Mouse (Mus musculus) testis, postnatal 14 days (tissue): Measurements from ENCODE around the gene Zfp462.

Experiments
- DNase-seq: peaks from one replicate; pipeline ENCODE4 v3.0.0; 2021; ENCODE audit warnings: low spot score

Zfp462 gene

DNA sequence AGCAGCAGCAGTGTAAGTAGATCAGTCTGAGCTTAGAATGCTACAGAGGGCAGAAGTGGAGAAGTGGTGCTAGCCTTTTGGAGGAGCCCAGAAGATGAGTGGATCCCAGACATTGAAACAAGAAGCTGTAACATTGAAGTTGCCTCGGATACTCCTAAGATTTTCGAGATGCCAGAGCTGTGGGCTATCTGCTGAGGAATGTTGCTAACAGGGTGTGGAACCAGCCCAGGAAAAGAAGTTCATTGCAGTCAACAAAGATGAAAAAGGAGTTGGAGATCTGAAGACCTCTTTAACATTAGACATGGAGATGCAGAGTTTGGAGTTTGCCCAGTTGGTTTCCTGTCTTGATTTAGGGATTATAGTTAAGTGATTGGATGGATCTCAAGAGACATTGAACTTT, 51.2 kb downstream of the Zfp462 start:
- no peak for DNase-seq

GRCm38 (mm10) chr4:54998146-54998841, 53.4 kb downstream of the Zfp462 start:
- DNase-seq, result no peak

DNA sequence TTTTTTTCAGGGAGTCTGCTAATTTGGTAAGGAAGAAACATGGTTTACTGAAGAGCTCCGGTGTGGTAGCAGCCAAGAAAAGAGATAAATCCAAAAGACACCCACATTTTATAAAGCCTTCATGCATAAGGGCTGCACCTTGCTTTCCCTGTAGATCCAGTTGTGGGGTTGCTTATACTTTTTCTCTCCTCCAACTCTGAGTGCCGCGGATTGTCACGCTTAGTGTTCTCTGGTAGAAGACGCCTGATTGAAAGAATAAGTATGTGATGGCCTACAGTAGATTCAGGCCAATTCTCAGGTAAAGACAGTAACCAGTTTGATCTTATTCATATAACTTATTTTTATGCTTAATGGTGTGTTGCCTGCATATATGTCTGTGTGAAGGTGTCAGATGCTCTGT, 54.7 kb downstream of the Zfp462 start:
- no peak for DNase-seq

GRCm38 (mm10) chr4:55001386-55001785, 56.5 kb downstream of the Zfp462 start:
- peak; percentile 19 for DNase-seq

DNA sequence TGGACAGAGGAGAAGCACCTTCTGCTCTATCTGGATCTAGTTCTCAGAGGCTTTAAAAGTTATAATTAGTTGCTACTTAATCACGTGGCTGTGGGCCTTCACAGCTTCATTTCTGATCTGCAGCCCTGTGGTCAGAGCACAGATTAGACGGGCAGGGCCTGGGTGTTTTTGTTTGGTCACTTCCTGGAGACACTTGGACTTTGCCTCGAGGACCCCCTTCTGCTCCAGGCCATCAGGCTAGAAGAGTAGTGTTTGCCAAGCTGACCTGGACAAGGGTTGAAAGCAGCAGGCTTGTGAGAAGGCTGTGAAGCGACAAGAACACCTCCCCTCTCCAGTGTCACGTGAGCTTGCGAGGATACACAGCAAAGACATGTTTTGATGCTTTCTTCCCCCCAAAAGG, 58.3 kb downstream of the Zfp462 start:
- DNase-seq, result no peak

- DNase-seq, result peak; percentile 35
Measured at GRCm38 (mm10) chr4:55005066-55005465, 60.2 kb downstream of the Zfp462 start.

DNA sequence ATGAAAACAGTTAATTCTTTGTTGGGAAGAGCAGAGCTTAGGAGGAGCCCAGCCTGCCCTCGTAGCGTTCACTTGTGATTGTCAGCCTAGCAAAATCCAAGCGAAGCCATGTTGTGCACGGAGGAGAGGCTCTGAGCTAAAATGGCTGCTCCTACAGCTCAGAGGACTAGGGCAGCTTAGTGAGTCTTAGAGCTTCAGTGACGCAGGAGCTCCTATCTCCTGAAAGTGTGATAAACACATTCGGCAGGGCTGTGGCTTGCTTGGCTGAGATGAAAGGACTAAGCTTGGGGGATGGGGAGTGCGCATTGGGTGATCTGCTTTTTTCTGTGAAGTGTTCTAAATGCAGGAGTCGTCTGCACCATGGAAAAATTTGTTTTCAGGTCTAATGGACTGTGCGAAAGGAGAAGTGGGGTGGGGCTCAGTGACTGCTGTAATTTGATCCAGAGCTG, 60.7 kb downstream of the Zfp462 start:
- DNase-seq, result peak; percentile 9

GRCm38 (mm10) chr4:55006024-55006423, 61.2 kb downstream of the Zfp462 start:
- no peak for DNase-seq

DNA sequence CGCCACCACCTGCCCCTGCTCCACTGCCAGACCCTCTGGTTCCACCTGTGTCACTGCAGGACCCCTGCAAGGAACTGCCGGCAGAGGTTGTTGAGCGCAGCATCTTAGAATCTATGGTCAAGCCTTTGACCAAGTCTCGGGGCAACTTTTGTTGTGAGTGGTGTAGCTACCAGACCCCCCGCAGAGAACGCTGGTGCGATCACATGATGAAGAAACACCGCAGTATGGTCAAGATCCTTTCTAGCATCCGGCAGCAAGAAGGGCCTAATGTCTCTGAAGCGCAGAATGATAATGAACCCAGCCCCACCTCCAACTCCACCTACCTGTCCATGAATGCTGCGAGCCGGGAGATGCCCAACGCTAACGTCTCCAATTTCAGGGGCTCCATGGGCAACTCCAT, 63.8 kb downstream of the Zfp462 start:
- DNase-seq, result no peak

- no peak for DNase-seq
Measured at GRCm38 (mm10) chr4:55011391-55011790, 66.5 kb downstream of the Zfp462 start.

DNA sequence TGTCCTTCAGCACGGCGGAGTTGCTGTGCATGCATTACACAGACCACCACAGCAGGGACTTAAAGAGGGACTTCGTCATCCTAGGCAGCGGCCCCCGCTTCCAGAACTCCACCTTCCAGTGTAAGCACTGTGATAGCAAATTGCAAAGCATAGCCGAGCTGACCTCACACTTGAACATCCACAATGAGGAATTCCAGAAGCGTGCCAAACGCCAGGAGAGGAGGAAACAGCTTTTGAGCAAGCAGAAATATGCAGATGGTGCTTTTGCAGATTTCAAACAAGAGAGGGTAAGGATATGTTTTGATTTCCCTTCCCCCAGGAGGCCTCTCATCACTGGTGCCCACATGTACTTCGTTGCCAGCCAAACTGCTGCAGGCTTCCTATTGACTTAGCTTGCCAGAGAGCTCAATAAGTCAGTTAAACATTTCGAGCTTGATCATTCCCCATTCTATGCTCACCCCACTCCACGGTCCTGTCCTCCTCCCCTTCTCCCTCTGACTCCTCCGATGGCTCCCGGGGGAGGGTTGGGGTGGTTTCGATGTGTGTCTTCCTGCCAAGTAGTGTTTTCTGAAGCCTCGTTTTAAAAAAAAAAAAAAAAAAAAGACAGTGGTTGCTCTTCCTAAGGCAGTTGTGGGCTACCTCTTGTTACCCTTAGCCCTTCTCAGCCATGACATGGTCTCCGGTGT, 68.9 kb downstream of the Zfp462 start:
- no peak for DNase-seq

- no peak for DNase-seq
Measured at GRCm38 (mm10) chr4:55014731-55015463, 70.0 kb downstream of the Zfp462 start.

GRCm38 (mm10) chr4:55015517-55015916, 70.7 kb downstream of the Zfp462 start:
- no peak for DNase-seq

DNA sequence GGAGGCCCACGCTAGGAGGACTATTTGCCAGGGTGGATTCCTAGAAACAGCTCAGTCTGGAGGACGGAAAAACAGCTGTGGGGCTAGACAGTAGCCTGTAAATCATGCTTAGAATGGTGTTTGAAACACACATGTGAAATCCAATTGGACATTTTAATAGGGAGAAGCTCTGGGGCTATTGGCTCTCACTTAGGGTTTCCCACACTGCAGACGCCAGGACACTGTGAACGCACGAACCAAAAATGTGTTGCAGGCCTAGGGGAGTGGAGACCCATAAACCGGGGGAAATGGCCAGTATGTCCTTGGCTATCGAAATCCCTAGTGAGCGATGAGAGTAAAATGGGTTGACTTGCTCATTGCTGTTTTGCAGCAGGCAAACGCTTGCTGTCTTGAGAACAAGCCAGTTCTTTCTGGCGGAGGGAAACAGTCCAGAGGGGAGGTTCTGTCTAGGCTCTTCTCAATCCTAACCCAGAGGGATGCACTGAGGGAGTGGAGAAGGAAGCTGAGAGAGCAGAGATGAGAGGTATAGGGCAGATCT, 81.3 kb downstream of the Zfp462 start:
- DNase-seq, result peak; percentile 47

GRCm38 (mm10) chr4:55030401-55030800, 85.6 kb downstream of the Zfp462 start:
- DNase-seq, result no peak

DNA sequence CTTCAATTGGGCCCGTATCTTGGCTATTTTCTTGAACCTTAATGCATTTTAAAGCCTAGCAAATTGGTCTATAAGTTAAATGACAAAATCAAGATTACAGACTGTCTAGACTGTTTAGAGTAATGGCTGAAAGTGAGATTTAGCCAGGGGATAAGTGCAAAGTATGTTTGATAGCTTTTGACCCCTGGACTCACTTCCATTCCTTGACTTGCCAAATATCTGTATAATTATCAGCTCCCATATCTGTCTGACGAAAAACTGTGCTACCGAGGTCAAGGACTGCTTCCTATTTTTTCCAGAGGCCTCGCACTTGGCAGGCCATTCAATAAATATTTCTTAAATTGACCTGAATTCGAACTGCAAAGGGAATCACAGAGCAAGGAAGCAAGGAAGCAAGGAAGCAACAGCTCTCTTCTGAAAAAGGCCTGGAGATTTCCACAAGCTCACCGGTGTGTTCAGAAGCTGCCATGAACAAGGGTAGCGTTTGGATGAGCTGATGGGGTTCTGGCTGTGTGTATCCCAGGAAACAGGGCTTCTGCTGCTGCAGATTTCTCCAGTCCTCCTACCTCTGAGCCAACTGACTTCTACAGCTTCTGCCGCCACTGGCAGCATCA, 87.6 kb downstream of the Zfp462 start:
- DNase-seq, result no peak

DNA sequence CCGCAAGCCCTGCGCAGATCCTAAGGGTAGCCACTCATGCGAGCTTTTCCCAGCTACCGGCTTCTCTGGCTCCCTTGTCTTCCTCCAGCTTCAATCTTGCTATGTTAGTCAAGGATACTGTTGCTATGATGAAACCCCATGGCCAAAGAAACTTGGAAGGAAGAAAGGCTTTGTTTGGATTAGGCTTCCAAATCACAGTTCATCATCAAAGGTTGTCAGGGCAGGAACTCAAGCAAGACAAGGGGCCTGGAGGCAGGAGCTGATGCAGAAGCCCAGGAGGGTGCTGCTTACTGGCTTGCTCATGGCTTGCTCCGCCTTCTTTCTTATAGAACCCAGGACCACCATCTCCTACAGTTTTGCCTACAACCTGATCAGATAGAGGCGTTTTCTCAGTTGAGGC, 88.6 kb downstream of the Zfp462 start:
- DNase-seq, result no peak

- no peak for DNase-seq
Measured at GRCm38 (mm10) chr4:55038139-55038538, 93.3 kb downstream of the Zfp462 start.

GRCm38 (mm10) chr4:55040258-55040964, 95.6 kb downstream of the Zfp462 start:
- DNase-seq, result no peak

- no peak for DNase-seq
Measured at GRCm38 (mm10) chr4:55041106-55041730, 96.4 kb downstream of the Zfp462 start.

GRCm38 (mm10) chr4:55042573-55042972, 97.7 kb downstream of the Zfp462 start:
- no peak for DNase-seq
